Mouse (Mus musculus) megakaryocyte, embryonic 14.5 days (primary cell): ENCODE data around the gene Mlh3. TPM values are rescaled to one million over a fixed set of nuclear protein-coding genes. Genes with fewer than 3 reads are reported as not detected.
A peak's percentile ranks its signal among the peaks of the same experiment; 100 is the strongest.

Experiments
- H3K27me3 ChIP-seq: replicated peaks from 2 replicates; pipeline ENCODE3; 2012; ENCODE audit warnings: inconsistent platforms
- H3K36me3 ChIP-seq: replicated peaks from 2 replicates; pipeline ENCODE3; 2012; ENCODE audit warnings: low read length, inconsistent platforms, mixed read lengths
- H3K4me1 ChIP-seq: 2 replicates; pipeline ENCODE4 v1.6.1; 2012; ENCODE audit warnings: inconsistent platforms
- H3K4me3 ChIP-seq: replicated peaks from 2 replicates; pipeline ENCODE3; 2012; ENCODE audit warnings: moderate library complexity, mild to moderate bottlenecking, inconsistent platforms
- H3K9me3 ChIP-seq: 2 replicates; pipeline ENCODE4 v1.6.1; 2012; ENCODE audit warnings: inconsistent platforms
- FLI1 ChIP-seq: IDR thresholded peaks from 2 replicates; pipeline ENCODE4 v1.6.1; 2012; ENCODE audit warnings: low read length, inconsistent platforms, mixed read lengths
- GATA1 ChIP-seq: IDR thresholded peaks from 3 replicates; pipeline ENCODE4 v1.6.1; 2012; ENCODE audit warnings: mixed read lengths, low read length, inconsistent platforms, borderline replicate concordance
- polyA plus RNA-seq: library from polyadenylated mRNA; stranded (reverse); fragments of >175 nt; gene quantifications from 2 replicates; pipeline ENCODE4 v1.2.3, GENCODE M21; 2012; ENCODE audit warnings: low replicate concordance; ENCODE audit not compliant: insufficient read depth

Gene Mlh3
- polyA plus RNA-seq, 1 experiment: 0.96 TPM

DNA sequence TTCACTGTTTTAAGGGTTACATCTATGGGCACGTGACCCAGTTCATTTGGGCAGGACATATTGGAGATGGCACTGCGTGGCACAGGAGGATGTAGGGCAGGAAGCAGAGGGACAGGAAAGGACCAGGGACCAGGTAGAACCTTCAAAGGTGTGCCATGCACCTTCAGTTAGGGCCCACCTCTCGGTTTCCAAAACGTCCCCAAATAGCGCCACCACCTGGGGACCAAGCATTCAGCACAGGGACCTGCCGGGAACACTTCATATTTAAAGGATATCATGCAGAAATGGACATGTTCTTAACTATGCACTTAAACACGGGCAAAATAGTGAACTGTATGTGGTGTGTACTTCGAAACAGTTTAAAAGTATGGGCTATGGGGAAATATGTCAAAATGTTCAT is 66.3 kb downstream of the Mlh3 start:
- no peaks in the 10 kb centered on the region for H3K36me3 ChIP-seq
- no peaks in the 10 kb centered on the region for H3K9me3 ChIP-seq
- H3K4me1 ChIP-seq: peaks cover 30% of the 10 kb centered on the region
- H3K27me3 ChIP-seq: peaks cover 39% of the 10 kb centered on the region
- no peak overlapping the region for H3K4me3 ChIP-seq
- TF ChIP-seq GATA1: no peak
- no peak for TF ChIP-seq FLI1

DNA sequence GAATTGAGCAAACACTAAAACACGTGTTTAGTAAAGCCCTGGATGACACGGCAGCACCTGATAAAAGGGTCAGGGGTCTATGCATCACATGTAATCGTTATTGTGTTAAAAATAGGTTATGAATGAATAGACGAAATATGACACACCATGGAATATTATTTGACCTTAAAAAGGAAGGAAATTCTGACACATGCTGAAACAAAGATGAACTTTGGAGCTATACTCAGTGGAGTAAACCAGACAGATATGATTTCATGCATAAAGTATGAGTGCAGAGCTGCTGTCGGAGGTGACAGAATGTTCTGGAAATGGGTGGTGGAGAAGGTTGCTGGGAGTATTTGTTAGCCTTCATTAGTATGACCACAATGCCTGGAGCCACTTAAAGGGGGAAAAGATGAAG is 66.7 kb downstream of the Mlh3 start:
- H3K36me3 ChIP-seq: no peaks in the 10 kb centered on the region
- peaks cover 41% of the 10 kb centered on the region for H3K27me3 ChIP-seq
- peaks cover 26% of the 10 kb centered on the region for H3K4me1 ChIP-seq
- H3K9me3 ChIP-seq: no peaks in the 10 kb centered on the region
- TF ChIP-seq GATA1 (no peak), FLI1 (no peak)
- no peak overlapping the region for H3K4me3 ChIP-seq

DNA sequence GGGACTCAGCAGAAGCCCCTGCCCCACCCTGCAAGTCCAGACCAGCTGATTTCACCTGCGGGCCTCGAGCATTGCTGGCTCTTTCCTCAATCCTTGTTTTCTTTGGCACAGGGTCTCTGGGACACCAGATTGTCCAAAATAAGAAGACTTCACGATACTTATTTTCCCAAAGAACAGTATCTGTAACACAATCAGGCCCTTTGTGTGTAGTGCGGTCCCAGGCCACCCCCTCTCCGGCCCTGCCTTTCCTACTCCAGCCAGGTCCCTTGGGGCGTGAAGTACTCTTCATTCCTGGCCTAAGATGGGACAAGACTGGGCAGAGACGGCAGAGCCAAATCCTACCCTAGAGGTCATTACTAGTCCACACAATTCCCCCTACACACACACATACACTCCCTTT is 68.2 kb downstream of the Mlh3 start:
- Histone ChIP-seq H3K36me3 (no peaks in the 10 kb centered on the region), H3K4me3 (no peak overlapping the region), H3K27me3 (peaks cover 45% of the 10 kb centered on the region), H3K4me1 (peaks cover 20% of the 10 kb centered on the region), H3K9me3 (no peaks in the 10 kb centered on the region)
- TF ChIP-seq GATA1 (no peak), FLI1 (no peak)

DNA sequence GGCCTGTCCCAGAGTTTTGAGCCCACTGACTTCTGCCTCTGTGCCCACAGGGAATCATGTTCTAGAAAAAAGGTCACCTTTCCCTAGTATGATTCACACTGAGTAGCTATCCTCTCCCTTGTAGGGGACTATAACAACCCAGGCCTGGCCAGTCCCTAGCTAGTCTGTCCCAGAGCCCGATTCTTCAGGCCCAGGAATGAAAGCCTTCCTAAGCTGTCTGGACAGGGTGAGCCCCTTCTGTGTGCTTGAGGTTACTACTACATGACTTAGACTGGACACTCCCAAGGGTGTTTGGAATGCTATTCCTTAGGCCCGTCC is 68.6 kb downstream of the Mlh3 start:
- no peaks in the 10 kb centered on the region for H3K36me3 ChIP-seq
- no peak overlapping the region for H3K4me3 ChIP-seq
- H3K9me3 ChIP-seq: no peaks in the 10 kb centered on the region
- H3K27me3 ChIP-seq: peaks cover 43% of the 10 kb centered on the region
- no peak for TF ChIP-seq GATA1
- no peak for TF ChIP-seq FLI1
- peaks cover 20% of the 10 kb centered on the region for H3K4me1 ChIP-seq

DNA sequence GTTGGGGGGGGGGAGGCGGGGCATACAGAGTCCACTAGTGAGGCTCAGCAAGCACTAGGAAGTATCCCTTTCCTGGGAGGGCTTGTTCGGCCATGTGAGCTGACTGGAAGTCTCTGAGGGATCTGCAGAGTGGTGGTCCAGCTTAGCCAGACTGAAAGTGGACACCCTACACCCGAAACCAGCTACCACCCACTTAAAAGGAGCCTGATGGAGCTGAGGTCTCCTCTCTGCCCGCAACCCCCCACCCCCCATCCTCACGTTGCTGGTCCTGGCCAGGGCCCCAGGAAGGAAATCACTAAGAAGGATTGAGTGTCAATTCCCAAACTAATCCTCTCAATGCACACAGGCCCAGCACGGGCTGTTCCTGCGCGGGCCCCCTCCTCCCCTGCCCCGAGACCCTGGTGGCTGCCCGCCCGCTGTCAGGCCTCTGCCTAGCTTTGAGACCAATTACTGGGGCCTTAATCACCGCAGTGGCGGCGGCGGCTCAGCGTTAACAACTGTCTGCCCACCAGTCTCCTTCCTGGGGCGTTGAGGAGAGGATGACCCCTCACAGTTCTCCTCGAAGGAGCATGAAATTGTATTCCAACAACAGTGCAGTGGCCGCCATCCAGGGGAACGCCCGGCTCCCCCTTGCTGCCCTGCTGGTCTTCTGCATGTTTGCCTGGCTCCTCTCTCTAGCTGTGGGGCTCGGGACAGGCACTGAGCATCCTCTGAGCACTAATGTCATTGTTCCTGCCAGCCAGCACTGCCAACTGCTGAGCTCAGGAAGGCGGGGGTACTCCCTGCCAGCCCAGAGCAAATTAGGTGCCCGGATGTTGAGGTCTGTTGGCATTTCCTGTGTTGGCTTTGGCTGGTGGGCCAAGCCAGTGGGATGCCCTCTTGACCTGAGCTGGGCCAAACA is 69.2 kb downstream of the Mlh3 start:
- H3K4me1 ChIP-seq: peaks cover 20% of the 10 kb centered on the region
- H3K27me3 ChIP-seq: peaks cover 48% of the 10 kb centered on the region
- TF ChIP-seq GATA1 (no peak), FLI1 (no peak)
- H3K36me3 ChIP-seq: no peaks in the 10 kb centered on the region
- H3K4me3 ChIP-seq: no peak overlapping the region
- no peaks in the 10 kb centered on the region for H3K9me3 ChIP-seq

DNA sequence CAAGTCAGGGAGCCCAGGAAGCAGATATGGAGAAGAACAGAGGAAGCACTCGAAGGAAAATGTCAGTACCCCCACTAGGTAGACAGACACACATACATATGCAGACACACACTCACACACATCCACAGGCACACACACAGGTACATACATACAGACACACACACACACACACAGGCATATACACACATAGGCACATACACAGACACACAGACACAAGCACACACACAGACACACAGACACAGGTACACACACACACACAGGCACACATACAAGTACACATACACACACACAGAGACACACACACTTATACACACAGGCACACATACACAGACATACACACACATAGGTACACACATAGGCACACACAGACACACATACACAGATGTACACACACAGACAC is 70.4 kb downstream of the Mlh3 start:
- Histone ChIP-seq H3K9me3 (no peaks in the 10 kb centered on the region), H3K4me1 (peaks cover 20% of the 10 kb centered on the region), H3K27me3 (peaks cover 55% of the 10 kb centered on the region), H3K36me3 (no peaks in the 10 kb centered on the region), H3K4me3 (peak overlapping the region; percentile 28)
- no peak for TF ChIP-seq GATA1
- TF ChIP-seq FLI1: no peak

DNA sequence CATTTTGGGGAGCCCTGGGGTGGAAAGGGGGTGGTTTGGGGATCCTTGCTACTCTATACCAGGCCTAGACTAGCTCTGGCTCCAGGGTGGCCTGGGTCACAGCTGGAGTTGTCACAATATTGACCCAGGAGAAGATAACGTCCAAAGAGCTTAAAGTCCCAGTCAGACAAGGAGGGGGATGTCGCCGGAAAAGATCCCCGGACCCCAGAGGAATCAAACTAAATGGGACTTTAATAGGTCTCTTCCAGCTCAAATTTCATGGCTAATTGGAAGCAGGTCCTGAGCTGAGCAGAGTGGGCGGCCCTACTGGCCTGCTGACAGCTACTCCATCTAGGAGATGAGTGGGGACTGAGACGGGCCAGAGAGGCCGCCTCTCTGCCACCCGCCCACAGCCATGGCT is 72.5 kb downstream of the Mlh3 start:
- Histone ChIP-seq H3K4me3 (no peak overlapping the region), H3K36me3 (no peaks in the 10 kb centered on the region), H3K4me1 (peaks cover 12% of the 10 kb centered on the region), H3K27me3 (peaks cover 68% of the 10 kb centered on the region), H3K9me3 (no peaks in the 10 kb centered on the region)
- no peak for TF ChIP-seq GATA1
- no peak for TF ChIP-seq FLI1

DNA sequence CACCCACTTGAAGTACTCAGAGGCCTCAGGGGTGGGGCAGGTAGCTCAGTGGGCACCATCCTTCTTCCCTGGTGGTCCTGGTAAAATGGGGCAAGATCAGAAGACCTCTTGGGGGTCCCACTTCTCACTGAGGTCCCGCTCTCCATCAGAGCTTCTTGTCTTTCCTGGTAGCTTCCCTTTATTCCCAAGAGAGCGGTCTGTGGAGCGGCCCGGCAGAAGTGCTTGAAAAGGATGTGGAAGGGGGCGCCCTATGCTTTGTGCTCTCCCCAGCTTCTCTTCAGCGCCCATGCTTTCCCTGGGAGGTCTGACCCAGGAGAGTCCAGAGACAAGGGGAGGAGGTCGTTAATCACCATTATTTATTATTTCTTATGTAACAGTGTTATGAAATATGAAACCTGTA is 73.0 kb downstream of the Mlh3 start:
- peaks cover 17% of the 10 kb centered on the region for H3K4me1 ChIP-seq
- H3K36me3 ChIP-seq: no peaks in the 10 kb centered on the region
- H3K9me3 ChIP-seq: no peaks in the 10 kb centered on the region
- H3K4me3 ChIP-seq: no peak overlapping the region
- H3K27me3 ChIP-seq: peaks cover 69% of the 10 kb centered on the region
- TF ChIP-seq GATA1 (no peak), FLI1 (no peak)

DNA sequence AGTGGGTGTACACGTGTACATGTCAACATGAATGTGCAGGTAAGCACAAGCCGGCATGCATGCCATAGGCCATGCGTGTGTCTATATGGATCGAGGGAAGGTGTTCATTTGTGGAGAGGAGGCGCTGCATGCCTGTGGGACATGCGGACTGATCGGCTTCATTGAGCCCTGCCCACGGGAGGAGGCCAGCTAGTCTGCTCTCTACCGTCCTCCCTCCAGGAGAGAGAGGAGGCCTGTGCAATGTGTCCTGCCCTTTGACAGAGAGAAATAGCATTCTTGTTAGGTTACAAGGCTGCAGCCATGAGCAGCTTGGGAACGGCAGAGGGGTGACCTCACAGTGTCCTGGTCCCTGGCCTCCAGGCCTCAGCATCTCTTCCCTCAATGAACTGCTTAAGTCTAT is 74.2 kb downstream of the Mlh3 start:
- Histone ChIP-seq H3K36me3 (no peaks in the 10 kb centered on the region), H3K4me3 (peak overlapping the region; percentile 9), H3K27me3 (peaks cover 63% of the 10 kb centered on the region), H3K9me3 (no peaks in the 10 kb centered on the region), H3K4me1 (peaks cover 14% of the 10 kb centered on the region)
- TF ChIP-seq GATA1 (no peak), FLI1 (no peak)

DNA sequence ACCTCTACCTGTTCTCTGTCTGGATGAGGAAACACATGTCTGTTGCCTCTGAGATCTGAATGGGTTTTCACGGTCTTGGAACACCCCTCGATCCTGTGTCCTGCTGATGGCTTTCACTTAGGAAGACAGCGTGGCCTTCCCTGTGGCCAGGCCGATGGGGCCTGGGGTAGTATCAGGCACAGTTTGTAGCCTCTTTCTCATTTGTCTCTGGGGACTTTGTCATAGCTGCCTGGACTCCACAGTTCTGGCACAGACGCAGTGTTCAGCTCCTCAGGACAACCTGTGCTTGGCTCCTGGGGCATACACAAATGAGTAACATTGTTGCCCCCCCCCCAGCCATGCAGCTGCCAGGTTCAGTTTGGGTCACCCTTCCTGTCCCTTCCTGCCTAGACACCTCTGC is 75.3 kb downstream of the Mlh3 start:
- TF ChIP-seq GATA1: no peak
- no peak for TF ChIP-seq FLI1
- peaks cover 63% of the 10 kb centered on the region for H3K27me3 ChIP-seq
- no peaks in the 10 kb centered on the region for H3K36me3 ChIP-seq
- no peaks in the 10 kb centered on the region for H3K9me3 ChIP-seq
- H3K4me1 ChIP-seq: peaks cover 9% of the 10 kb centered on the region
- no peak overlapping the region for H3K4me3 ChIP-seq
